Mouse (Mus musculus) kidney, postnatal 25 days (tissue): ENCODE results near the gene Src.

Experiments
- DNase-seq, 2 experiments: peaks; one replicate each; pipeline ENCODE4 v3.0.0; 2021; ENCODE audit warnings: mixed read lengths in 2 of 2

The Src gene

GRCm38 (mm10) chr2:157417229-157417628, 1.0 kb upstream of the Src start:
- no peak for DNase-seq

GRCm38 (mm10) chr2:157418609-157419071, 396 bp downstream of the Src start:
- DNase-seq = no peak

GRCm38 (mm10) chr2:157419506-157419905, 1.3 kb downstream of the Src start:
- DNase-seq = no peak

GRCm38 (mm10) chr2:157420404-157420803, 2.2 kb downstream of the Src start:
- no peak for DNase-seq

GRCm38 (mm10) chr2:157422062-157422655, 3.9 kb downstream of the Src start:
- DNase-seq = peak in 1 of 2 experiments; percentile 48

GRCm38 (mm10) chr2:157422854-157423705, 4.8 kb downstream of the Src start:
- peak; percentile 82 to 94 for DNase-seq

- no peak for DNase-seq
Observed at GRCm38 (mm10) chr2:157423706-157424125, 5.5 kb downstream of the Src start.

- peak; percentile 56 to 77 for DNase-seq
Observed at GRCm38 (mm10) chr2:157424126-157424903, 6.1 kb downstream of the Src start.

- peak; percentile 35 to 56 for DNase-seq
Observed at GRCm38 (mm10) chr2:157424904-157425642, 6.8 kb downstream of the Src start.

- no peak for DNase-seq
Observed at GRCm38 (mm10) chr2:157425643-157425988, 7.4 kb downstream of the Src start.

GRCm38 (mm10) chr2:157426171-157426570, 7.9 kb downstream of the Src start:
- peak; percentile 66 to 73 for DNase-seq

- no peak for DNase-seq
Observed at GRCm38 (mm10) chr2:157427164-157427563, 8.9 kb downstream of the Src start.

GRCm38 (mm10) chr2:157428351-157429139, 10.3 kb downstream of the Src start:
- no peak for DNase-seq

- no peak for DNase-seq
Observed at GRCm38 (mm10) chr2:157429735-157430134, 11.5 kb downstream of the Src start.

- DNase-seq = peak; percentile 30 to 68
Observed at GRCm38 (mm10) chr2:157430667-157431429, 12.6 kb downstream of the Src start.

- DNase-seq = no peak
Observed at GRCm38 (mm10) chr2:157431912-157432311, 13.7 kb downstream of the Src start.

GRCm38 (mm10) chr2:157432476-157432875, 14.2 kb downstream of the Src start:
- DNase-seq = peak in 1 of 2 experiments; percentile 35

- peak; percentile 58 to 77 for DNase-seq
Observed at GRCm38 (mm10) chr2:157434041-157434440, 15.8 kb downstream of the Src start.

GRCm38 (mm10) chr2:157434497-157434896, 16.3 kb downstream of the Src start:
- DNase-seq = peak; percentile 51 to 69

- no peak for DNase-seq
Observed at GRCm38 (mm10) chr2:157436496-157436895, 18.3 kb downstream of the Src start.

GRCm38 (mm10) chr2:157437123-157437522, 18.9 kb downstream of the Src start:
- DNase-seq = no peak
